Mouse (Mus musculus) T-cell, adult 66 days (primary cell): ENCODE data around the gene Zfyve9. TPM values are rescaled to one million over a fixed set of nuclear protein-coding genes. Genes with fewer than 3 reads are reported as not detected.

Experiments
- total RNA-seq, 2 experiments: library from RNA; stranded (reverse); gene quantifications; 3 replicates in 1 of 2; 4 replicates in 1 of 2; pipeline ENCODE4 v1.2.4; 2023

Zfyve9 gene
- total RNA-seq, result under 1 TPM in 1 of 2 experiments, not detected in 1; 0.35 TPM

GRCm38 (mm10) chr4:108780057-108780863, at the start of gene Zfyve9:
Gene Zfyve9, minus strand, starts transcription at chr4:108780798.

GRCm38 (mm10) chr4:108719349-108719748, 61.2 kb downstream of the Zfyve9 start, which contains the start of gene 3110021N24Rik:
Gene 3110021N24Rik, plus strand, starts transcription at chr4:108719649.

GRCm38 (mm10) chr4:108619587-108620341, 160.8 kb downstream of the Zfyve9 start, which contains the start of gene Cc2d1b:
Gene Cc2d1b, plus strand, starts transcription at chr4:108619940.

Other genes starting within 250 kb of the Zfyve9 start
- 10 to 100 TPM; 56.9 to 57.0 TPM for gene Prpf38a, start 201.5 kb downstream of the Zfyve9 start, total RNA-seq
- gene Orc1, start 201.4 kb downstream of the Zfyve9 start, total RNA-seq, result 1 to 10 TPM; 2.8 to 2.9 TPM
- gene Cc2d1b, start 160.9 kb downstream of the Zfyve9 start, total RNA-seq, result 100 to 1,000 TPM; 117 to 121 TPM
- gene 3110021N24Rik, start 61.1 kb downstream of the Zfyve9 start, total RNA-seq, result not detected
- gene Btf3l4, start 52.8 kb upstream of the Zfyve9 start, total RNA-seq, result 10 to 100 TPM; 39.7 to 55.6 TPM
- 10 to 100 TPM; 21.4 to 26.4 TPM for gene Txndc12, start 53.8 kb upstream of the Zfyve9 start, total RNA-seq
- gene Kti12, start 67.0 kb upstream of the Zfyve9 start, total RNA-seq, result 10 to 100 TPM; 42.7 to 45.0 TPM
- under 1 TPM in 1 of 2 experiments, not detected in 1; 0.47 TPM for gene A730015C16Rik, start 67.8 kb upstream of the Zfyve9 start, total RNA-seq
- gene Rab3b, start 98.3 kb upstream of the Zfyve9 start, total RNA-seq, result not detected
- 100 to 1,000 TPM; 151 to 184 TPM for gene Nrd1, start 219.9 kb upstream of the Zfyve9 start, total RNA-seq